Mouse (Mus musculus) Patski (cell line): Measurements from ENCODE around the gene Dmwd. TPM values are rescaled to one million over a fixed set of nuclear protein-coding genes. Genes with fewer than 3 reads are reported as not detected.
A peak's percentile ranks its signal among the peaks of the same experiment; 100 is the strongest.

Experiments
- ATAC-seq: fragments of 100-300 bp; one replicate; pipeline ENCODE4 v1.8.0; 2021
- CTCF ChIA-PET: fragments of 350-600 bp; sonication (Branson Sonifier 250); formaldehyde crosslinking; loops from one replicate; lab custom pipeline; 2022; ENCODE audit warnings: inconsistent platforms; lab: Charles Lee
- POLR2A ChIA-PET: fragments of 350-600 bp; sonication (Branson Sonifier 250); formaldehyde crosslinking; loops from one replicate; lab custom pipeline; 2022; ENCODE audit warnings: antibody characterized with exemption, inconsistent platforms; lab: Charles Lee
- DNase-seq: peaks from one replicate; pipeline ENCODE4 v3.0.0-alpha.2; 2011; ENCODE audit warnings: low read depth, low spot score
- H3K27me3 ChIP-seq: fragments of 371-371 bp; one replicate; pipeline ENCODE4 v1.5.1; 2021
- CTCF ChIP-seq: fragments of 100-300 bp; IDR thresholded peaks from one replicate; pipeline ENCODE4 v1.5.1; 2021
- in situ Hi-C: fragments of 300-500 bp; cut with MboI; formaldehyde crosslinking; loops from 3 replicates; pipeline ENCODE4 v1.11.1; 2018; ENCODE audit warnings: low pct_unique_long_range_greater_than_20kb, mixed read lengths
- polyA plus RNA-seq: library from polyadenylated mRNA; unstranded; gene quantifications from one replicate; pipeline ENCODE4 v1.2.3, GENCODE M21; 2021

Gene Dmwd
- polyA plus RNA-seq, 1 experiment from 2014 or later = 73.4 TPM

DNA sequence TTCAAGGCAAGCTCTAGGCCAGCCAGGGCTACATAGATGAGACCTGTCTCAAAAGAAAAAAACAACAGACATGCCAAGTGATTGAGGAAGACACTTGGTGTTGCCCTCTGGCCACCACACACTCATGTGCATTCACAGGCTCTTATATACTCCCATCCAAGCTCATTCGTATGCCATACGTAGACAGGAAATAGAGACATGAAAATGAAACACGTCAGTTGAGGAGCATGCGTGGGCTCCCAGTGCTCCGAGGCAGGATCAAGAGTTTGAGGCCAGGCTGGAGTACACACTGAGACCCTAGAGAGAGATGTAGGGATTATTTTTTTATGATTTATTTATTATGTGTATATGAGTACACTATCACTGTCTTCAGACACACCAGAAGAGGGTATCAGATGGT is 53.4 kb downstream of the Dmwd start:
- in situ Hi-C loops = no loop called here
- DNase-seq = no peak
- TF ChIP-seq CTCF = no peak
- ATAC-seq = no peak
- ChIA-PET POLR2A (no interaction called here), CTCF (interaction anchor here (1.0 to 1.6 kb wide), 2 partner anchors 8 to 10 kb away, joined by 3 to 11 read pairs; no protein-coding TSS in a partner anchor)
- H3K27me3 ChIP-seq = no peaks in the 10 kb centered on the region

DNA sequence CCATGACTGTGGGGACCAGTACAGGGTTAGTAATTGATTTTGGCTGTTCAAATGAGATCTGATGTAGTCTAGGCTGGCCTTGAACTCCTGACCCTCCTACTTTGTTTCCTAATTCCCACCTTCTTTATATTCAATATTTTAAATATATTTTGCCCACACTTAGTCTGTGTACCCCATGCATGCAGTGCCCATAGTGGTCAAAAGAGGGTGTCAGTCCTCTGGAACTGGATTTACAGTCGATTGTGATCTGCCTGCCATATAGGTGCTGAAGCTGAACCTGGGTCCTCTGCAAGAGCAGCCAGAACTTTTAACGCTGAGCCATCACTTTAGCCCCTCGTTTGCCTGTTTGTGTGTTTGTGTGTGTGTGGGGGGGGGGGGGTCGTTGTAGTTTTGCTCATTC is 54.6 kb downstream of the Dmwd start:
- ATAC-seq = no peak

DNA sequence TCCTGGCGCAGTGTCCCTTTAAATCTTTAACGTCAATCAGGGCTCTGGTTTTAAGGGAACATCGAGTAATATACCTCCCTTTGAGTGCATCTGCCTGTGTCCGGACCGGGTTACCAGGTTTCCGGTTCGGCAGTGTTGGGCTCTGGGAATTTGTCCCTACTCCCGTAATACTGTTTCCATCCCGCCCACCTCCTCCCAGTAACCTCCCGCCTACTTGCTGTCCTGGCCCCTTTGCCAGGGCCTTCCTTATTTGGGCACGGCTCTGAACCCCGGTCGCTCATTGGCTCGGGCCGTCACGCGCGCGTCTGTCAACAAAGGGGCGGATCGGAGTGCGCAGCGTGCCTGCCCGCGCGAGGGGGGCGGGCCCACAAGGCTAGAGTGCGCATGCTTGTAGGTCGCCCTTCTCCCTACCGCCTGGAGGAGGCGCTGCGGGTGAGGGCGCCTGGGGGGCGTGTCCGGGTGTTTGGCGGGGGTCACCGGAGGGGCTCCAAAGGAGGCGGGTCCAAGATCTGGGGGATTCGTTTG is 55.4 kb downstream of the Dmwd start:
- no peak for TF ChIP-seq CTCF
- ChIA-PET CTCF (interaction anchor here (1.2 kb wide), 1 partner anchor 18 kb away, joined by 4 read pairs; no protein-coding TSS in a partner anchor), POLR2A (interaction anchor here (0.8 kb wide), 1 partner anchor 208 kb away, joined by 3 read pairs; no protein-coding TSS in a partner anchor)
- no peaks in the 10 kb centered on the region for H3K27me3 ChIP-seq
- DNase-seq (peak; percentile 94), ATAC-seq (peak; percentile 98)
- in situ Hi-C loops = no loop called here

More for the DNA sequence above, 54.6 kb downstream of the Dmwd start:
- ChIA-PET CTCF (interaction anchor here (1.6 kb wide), 1 partner anchor 10 kb away, joined by 11 read pairs; no protein-coding TSS in a partner anchor), POLR2A (interaction anchor here (0.7 to 0.8 kb wide), 2 partner anchors 209 to 377 kb away, joined by 3 to 4 read pairs; no protein-coding TSS in a partner anchor)
- no peak for TF ChIP-seq CTCF
- in situ Hi-C loops = no loop called here
- H3K27me3 ChIP-seq = no peaks in the 10 kb centered on the region
- no peak for DNase-seq

Other genes starting within 250 kb of the Dmwd start
- 0.03 TPM for gene Mill2, start 236.3 kb upstream of the Dmwd start, polyA plus RNA-seq
- 0.33 TPM for gene Pglyrp1, start 204.9 kb upstream of the Dmwd start, polyA plus RNA-seq
- 23.7 TPM for gene Ccdc61, start 165.8 kb upstream of the Dmwd start, polyA plus RNA-seq
- 0.19 TPM for gene Nova2, start 150.3 kb upstream of the Dmwd start, polyA plus RNA-seq
- gene Nanos2, start 88.8 kb upstream of the Dmwd start, polyA plus RNA-seq = not detected
- gene Mypop, start 85.0 kb upstream of the Dmwd start, polyA plus RNA-seq = 15.3 TPM
- 31.5 TPM for gene Irf2bp1, start 72.2 kb upstream of the Dmwd start, polyA plus RNA-seq
- 0.09 TPM for gene Foxa3, start 52.7 kb upstream of the Dmwd start, polyA plus RNA-seq
- gene Sympk, start 51.9 kb upstream of the Dmwd start, polyA plus RNA-seq = 104 TPM
- gene Rsph6a, start 21.5 kb upstream of the Dmwd start, polyA plus RNA-seq = not detected
- 154 TPM for gene Dmpk, start 7.6 kb downstream of the Dmwd start, polyA plus RNA-seq
- gene Six5, start 18.4 kb downstream of the Dmwd start, polyA plus RNA-seq = 12.6 TPM
- 0.03 TPM for gene Gm4969, start 42.1 kb downstream of the Dmwd start, polyA plus RNA-seq
- 13.0 TPM for gene Fbxo46, start 43.6 kb downstream of the Dmwd start, polyA plus RNA-seq
- gene Qpctl, start 73.1 kb downstream of the Dmwd start, polyA plus RNA-seq = 15.8 TPM
- gene Snrpd2, start 73.5 kb downstream of the Dmwd start, polyA plus RNA-seq = 108 TPM
- 0.08 TPM for gene Gipr, start 89.9 kb downstream of the Dmwd start, polyA plus RNA-seq
- 73.6 TPM for gene Eml2, start 100.2 kb downstream of the Dmwd start, polyA plus RNA-seq
- gene Gpr4, start 136.3 kb downstream of the Dmwd start, polyA plus RNA-seq = 0.19 TPM
- 39.2 TPM for gene Opa3, start 152.1 kb downstream of the Dmwd start, polyA plus RNA-seq
- 142 TPM for gene Vasp, start 195.6 kb downstream of the Dmwd start, polyA plus RNA-seq
- gene Ppm1n, start 203.8 kb downstream of the Dmwd start, polyA plus RNA-seq = 0.14 TPM
- gene Rtn2, start 206.4 kb downstream of the Dmwd start, polyA plus RNA-seq = 4.0 TPM
- gene Fosb, start 233.8 kb downstream of the Dmwd start, polyA plus RNA-seq = 72.9 TPM